Mouse (Mus musculus) Patski (cell line): ENCODE measurements around the gene Fam114a2. TPM values are rescaled to one million over a fixed set of nuclear protein-coding genes. Genes with fewer than 3 reads are reported as not detected.

Experiments
- ATAC-seq: fragments of 100-300 bp; one replicate; pipeline ENCODE4 v1.8.0; 2021
- CTCF ChIA-PET: fragments of 350-600 bp; sonication (Branson Sonifier 250); formaldehyde crosslinking; loops from one replicate; lab custom pipeline; 2022; ENCODE audit warnings: inconsistent platforms; lab: Charles Lee
- POLR2A ChIA-PET: fragments of 350-600 bp; sonication (Branson Sonifier 250); formaldehyde crosslinking; loops from one replicate; lab custom pipeline; 2022; ENCODE audit warnings: antibody characterized with exemption, inconsistent platforms; lab: Charles Lee
- DNase-seq: peaks from one replicate; pipeline ENCODE4 v3.0.0-alpha.2; 2011; ENCODE audit warnings: low read depth, low spot score
- H3K27me3 ChIP-seq: fragments of 371-371 bp; one replicate; pipeline ENCODE4 v1.5.1; 2021
- CTCF ChIP-seq: fragments of 100-300 bp; IDR thresholded peaks from one replicate; pipeline ENCODE4 v1.5.1; 2021
- in situ Hi-C: fragments of 300-500 bp; cut with MboI; formaldehyde crosslinking; loops from 3 replicates; pipeline ENCODE4 v1.11.1; 2018; ENCODE audit warnings: low pct_unique_long_range_greater_than_20kb, mixed read lengths
- polyA plus RNA-seq: library from polyadenylated mRNA; unstranded; gene quantifications from one replicate; pipeline ENCODE4 v1.2.3, GENCODE M21; 2021

Gene Fam114a2
- polyA plus RNA-seq, 1 experiment from 2014 or later: 56.3 TPM

DNA sequence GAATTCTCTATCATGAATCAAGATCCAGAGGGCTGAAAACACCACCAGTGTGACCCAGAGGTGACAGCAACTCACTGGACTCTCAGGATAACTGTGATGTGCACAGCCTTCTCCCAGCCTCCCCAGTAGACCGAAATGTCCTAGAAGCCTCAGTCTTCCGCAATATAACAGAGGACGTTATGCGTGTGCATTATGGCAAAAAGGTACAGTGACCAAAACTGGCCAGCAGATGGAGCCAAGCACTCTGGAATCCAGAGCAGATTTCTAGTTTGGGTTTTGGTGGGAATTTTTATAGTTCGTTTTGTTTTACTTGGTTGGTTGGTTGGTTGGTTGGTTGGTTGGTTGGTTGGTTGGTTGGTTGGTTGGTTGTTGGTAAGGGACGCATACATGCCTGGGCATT is 43.3 kb downstream of the Fam114a2 start:
- DNase-seq (no peak), ATAC-seq (peak; percentile 36)
- POLR2A ChIA-PET: no interaction called here
- in situ Hi-C loops: loop anchor here (10.0 kb wide), 1 partner anchor 300 kb away; no protein-coding TSS in a partner anchor
- TF ChIP-seq CTCF: peak; percentile 78
- CTCF ChIA-PET: no interaction called here
- no peaks in the 10 kb centered on the region for H3K27me3 ChIP-seq

DNA sequence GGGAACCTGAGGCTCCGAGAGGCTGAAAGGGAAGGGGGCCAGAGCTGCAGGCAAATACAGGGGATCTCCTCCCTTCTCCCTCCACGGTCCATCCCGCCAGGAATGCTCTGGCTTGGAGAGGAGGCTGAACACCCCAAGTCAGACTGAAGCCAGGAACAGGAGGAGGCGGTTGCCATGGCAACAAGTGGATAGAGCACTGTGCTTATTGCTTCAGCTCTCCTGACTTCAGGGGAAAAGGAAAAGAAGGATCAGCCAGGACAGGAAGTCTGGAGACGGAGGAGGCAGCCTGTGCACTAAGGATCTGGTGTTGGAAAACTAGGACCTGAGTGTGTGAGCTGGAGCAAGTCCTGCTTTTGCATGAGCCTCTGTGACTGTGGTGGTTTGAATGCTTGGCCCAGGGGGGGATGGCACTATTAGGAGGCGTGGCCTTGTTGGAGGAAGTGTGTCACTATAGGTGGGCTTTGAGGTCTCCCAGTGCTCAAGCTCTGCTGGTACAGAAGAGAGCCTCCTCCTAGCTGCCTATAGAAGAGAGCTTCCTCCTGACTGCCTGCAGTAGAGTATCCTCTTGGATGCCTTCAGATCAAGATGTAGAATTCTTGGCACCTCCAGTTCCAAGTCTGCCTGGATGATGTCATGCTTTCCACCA is 44.0 kb downstream of the Fam114a2 start:
- POLR2A ChIA-PET: no interaction called here
- H3K27me3 ChIP-seq: no peaks in the 10 kb centered on the region
- TF ChIP-seq CTCF: no peak
- in situ Hi-C loops: loop anchor here (10.0 kb wide), 1 partner anchor 300 kb away; no protein-coding TSS in a partner anchor
- DNase-seq: no peak
- no peak for ATAC-seq
- CTCF ChIA-PET: no interaction called here

DNA sequence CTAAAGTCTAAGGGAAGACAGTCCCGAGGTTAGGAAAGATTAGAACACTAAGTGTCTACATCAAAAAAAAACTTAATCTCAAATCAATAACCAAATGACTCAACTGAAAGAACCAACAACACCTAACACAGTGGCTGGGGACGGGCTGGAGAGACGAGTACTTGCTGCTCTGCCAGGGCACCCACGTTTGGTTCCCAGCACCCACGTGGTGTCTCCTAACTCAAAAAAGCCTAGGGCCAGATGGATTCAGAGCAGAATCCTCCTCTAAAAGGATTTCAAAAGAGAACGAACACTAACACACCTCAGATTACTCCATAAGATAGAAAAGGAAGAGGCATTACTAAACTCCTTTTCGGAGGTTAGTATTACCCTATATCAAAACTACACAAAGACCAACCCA is 47.4 kb downstream of the Fam114a2 start:
- ATAC-seq (no peak), DNase-seq (no peak)
- CTCF ChIA-PET: no interaction called here
- H3K27me3 ChIP-seq: peaks cover 2% of the 10 kb centered on the region
- in situ Hi-C loops: loop anchor here (10.0 kb wide), 1 partner anchor 304 kb away; no protein-coding TSS in a partner anchor
- POLR2A ChIA-PET: no interaction called here
- TF ChIP-seq CTCF: no peak

DNA sequence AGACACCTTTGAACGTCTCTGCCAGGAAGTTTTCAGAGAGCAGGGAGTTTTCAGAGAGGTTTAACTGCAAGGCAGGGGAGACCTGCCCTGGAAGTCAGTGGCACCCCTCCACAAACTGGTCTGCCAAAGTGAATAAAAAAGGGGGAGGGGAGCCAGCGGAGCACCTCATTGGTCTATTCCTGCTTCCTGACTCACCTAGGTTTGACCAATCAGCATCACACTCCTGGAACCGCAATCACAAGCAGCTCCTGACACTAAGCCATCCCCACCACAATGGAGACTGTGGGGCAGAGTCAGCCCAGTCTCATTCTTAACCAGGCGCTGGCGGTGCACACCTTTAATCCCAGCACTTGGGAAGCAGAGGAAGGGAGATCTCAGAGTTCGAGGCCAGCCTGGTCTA is 48.4 kb downstream of the Fam114a2 start:
- DNase-seq (no peak), ATAC-seq (no peak)
- in situ Hi-C loops: loop anchor here (10.0 kb wide), 1 partner anchor 305 kb away; no protein-coding TSS in a partner anchor
- no peak for TF ChIP-seq CTCF
- POLR2A ChIA-PET: no interaction called here
- CTCF ChIA-PET: no interaction called here
- H3K27me3 ChIP-seq: peaks cover 3% of the 10 kb centered on the region

- POLR2A ChIA-PET: no interaction called here
- DNase-seq: no peak
- CTCF ChIA-PET: no interaction called here
Observed at GRCm38 (mm10) chr11:57468706-57469105, 49.7 kb downstream of the Fam114a2 start.

DNA sequence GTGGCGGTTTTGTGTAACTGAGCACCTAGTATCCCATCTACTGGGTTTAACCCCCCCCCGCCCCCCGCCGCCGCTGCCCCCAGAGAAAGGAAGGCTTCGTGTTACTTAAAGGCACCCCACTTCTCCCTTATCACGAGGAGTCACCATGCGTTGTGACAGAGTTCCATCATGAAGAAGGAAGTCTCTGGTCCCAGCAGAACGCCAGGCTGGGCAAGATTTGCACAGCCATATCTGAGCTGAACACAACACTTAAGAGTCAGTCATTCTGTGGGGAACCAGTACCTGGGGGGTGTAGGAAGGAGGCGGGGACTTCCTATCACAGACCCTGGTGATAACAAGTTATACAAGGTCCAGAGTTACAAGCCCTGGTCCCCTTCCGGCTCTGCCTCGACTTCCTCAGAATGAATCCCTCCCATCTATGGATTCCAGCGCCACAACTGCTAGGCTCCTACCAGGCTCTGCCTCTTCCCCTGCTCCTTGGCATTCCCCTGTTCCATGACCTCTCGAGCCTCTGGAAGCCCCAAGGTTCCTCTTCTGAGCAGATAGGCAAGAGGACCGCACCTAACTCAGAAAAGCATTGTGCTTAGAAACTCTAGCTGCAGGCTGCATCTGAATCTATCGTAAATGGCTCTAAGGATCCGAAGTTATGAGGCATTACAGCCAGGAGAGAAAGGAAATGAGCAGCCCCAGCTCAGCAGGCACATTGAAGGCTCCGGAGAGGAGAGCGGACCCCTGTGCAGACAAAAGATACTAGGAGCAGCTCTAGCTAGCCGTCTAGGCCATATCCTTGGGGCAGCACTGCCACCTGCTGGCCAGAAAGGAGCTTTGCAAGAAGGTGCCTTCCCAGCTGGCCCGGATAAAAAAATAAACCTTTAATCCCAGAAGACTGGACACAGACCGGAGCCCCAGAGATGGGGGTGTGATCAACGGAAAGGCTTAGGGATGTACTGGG is 51.0 kb downstream of the Fam114a2 start:
- peak; percentile 48 for ATAC-seq
- DNase-seq: no peak
- ChIA-PET POLR2A (interaction anchor here (1.2 kb wide), 1 partner anchor 1335 kb away, joined by 3 read pairs; no protein-coding TSS in a partner anchor), CTCF (interaction anchor here (0.8 to 4.1 kb wide), 5 partner anchors 1307 to 1337 kb away, joined by 3 to 14 read pairs (median 4); no protein-coding TSS in a partner anchor)
- H3K27me3 ChIP-seq: peaks cover 3% of the 10 kb centered on the region
- peak; percentile 89 for TF ChIP-seq CTCF
- in situ Hi-C loops: loop anchor here (5.0 kb wide), 1 partner anchor 1335 kb away; no protein-coding TSS in a partner anchor

More at GRCm38 (mm10) chr11:57468706-57469105, 49.7 kb downstream of the Fam114a2 start:
- no peak for ATAC-seq
- in situ Hi-C loops: loop anchor here (5.0 kb wide), 1 partner anchor 1336 kb away; no protein-coding TSS in a partner anchor
- no peak for TF ChIP-seq CTCF
- H3K27me3 ChIP-seq: peaks cover 3% of the 10 kb centered on the region

- TF ChIP-seq CTCF: no peak
- DNase-seq: no peak
- POLR2A ChIA-PET: no interaction called here
- in situ Hi-C loops: loop anchor here (5.0 kb wide), 1 partner anchor 1334 kb away; no protein-coding TSS in a partner anchor
- no peak for ATAC-seq
- H3K27me3 ChIP-seq: peaks cover 3% of the 10 kb centered on the region
- CTCF ChIA-PET: interaction anchor here (4.1 kb wide), 1 partner anchor 1335 kb away, joined by 14 read pairs; no protein-coding TSS in a partner anchor
Observed at GRCm38 (mm10) chr11:57465844-57466243, 52.6 kb downstream of the Fam114a2 start.

DNA sequence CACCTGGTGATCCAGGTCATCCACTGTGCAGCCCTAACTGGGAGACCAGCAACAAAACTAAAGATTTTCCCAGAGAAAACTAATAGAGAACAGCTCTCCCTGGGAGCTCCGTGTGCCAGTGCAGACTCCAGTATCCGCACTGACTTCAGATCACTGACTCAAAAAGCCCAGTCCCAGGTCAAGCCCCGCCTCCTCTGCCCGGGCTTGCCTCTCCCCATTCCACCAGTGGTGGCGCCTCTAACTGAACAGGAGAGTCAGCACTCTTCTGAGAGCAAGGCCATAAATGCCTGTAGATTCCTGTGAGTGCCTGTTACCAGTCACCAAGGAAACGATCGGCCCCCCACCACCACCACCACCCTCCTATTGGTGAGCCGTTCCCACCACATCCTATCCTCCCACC is 53.4 kb downstream of the Fam114a2 start:
- ATAC-seq (no peak), DNase-seq (no peak)
- CTCF ChIA-PET: interaction anchor here (4.1 kb wide), 1 partner anchor 1334 kb away, joined by 14 read pairs; no protein-coding TSS in a partner anchor
- H3K27me3 ChIP-seq: peaks cover 3% of the 10 kb centered on the region
- TF ChIP-seq CTCF: no peak
- POLR2A ChIA-PET: interaction anchor here (0.6 kb wide), 1 partner anchor 14 kb away, joined by 3 read pairs; no protein-coding TSS in a partner anchor
- in situ Hi-C loops: loop anchor here (5.0 kb wide), 1 partner anchor 1333 kb away; no protein-coding TSS in a partner anchor

GRCm38 (mm10) chr11:57459759-57460158 is 58.7 kb downstream of the Fam114a2 start:
- no peak for TF ChIP-seq CTCF
- ChIA-PET POLR2A (interaction anchor here (0.6 kb wide), 1 partner anchor 399 kb away, joined by 4 read pairs; no protein-coding TSS in a partner anchor), CTCF (no interaction called here)
- no peak for ATAC-seq
- peaks cover 5% of the 10 kb centered on the region for H3K27me3 ChIP-seq
- DNase-seq: no peak
- in situ Hi-C loops: no loop called here

DNA sequence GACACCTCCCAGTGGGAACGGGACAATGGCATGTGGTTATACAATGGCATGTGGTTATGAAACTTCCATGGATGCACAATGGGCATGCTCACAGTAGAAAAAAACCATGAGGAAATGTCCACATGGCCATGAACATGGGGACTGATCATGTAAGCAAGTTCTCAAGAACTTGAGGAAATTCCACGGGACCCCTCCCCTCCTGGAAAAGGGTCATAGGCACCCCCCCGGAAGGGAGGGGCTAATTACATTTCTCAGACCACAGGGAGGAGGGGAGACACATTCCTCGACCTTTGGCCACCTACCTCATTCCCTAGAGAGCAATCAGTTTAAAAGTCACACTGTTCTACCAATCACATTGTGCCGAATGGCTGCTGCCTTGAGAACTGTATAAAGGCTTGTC is 64.0 kb downstream of the Fam114a2 start:
- ATAC-seq (no peak), DNase-seq (no peak)
- ChIA-PET CTCF (no interaction called here), POLR2A (no interaction called here)
- in situ Hi-C loops: no loop called here
- peaks cover 5% of the 10 kb centered on the region for H3K27me3 ChIP-seq
- no peak for TF ChIP-seq CTCF
